Mouse (Mus musculus): Measurements from ENCODE around the gene Jtb. TPM values are rescaled to one million over a fixed set of nuclear protein-coding genes. Genes with fewer than 3 reads are reported as not detected.

The Jtb gene
- total RNA-seq (2023): 74.5 TPM

DNA sequence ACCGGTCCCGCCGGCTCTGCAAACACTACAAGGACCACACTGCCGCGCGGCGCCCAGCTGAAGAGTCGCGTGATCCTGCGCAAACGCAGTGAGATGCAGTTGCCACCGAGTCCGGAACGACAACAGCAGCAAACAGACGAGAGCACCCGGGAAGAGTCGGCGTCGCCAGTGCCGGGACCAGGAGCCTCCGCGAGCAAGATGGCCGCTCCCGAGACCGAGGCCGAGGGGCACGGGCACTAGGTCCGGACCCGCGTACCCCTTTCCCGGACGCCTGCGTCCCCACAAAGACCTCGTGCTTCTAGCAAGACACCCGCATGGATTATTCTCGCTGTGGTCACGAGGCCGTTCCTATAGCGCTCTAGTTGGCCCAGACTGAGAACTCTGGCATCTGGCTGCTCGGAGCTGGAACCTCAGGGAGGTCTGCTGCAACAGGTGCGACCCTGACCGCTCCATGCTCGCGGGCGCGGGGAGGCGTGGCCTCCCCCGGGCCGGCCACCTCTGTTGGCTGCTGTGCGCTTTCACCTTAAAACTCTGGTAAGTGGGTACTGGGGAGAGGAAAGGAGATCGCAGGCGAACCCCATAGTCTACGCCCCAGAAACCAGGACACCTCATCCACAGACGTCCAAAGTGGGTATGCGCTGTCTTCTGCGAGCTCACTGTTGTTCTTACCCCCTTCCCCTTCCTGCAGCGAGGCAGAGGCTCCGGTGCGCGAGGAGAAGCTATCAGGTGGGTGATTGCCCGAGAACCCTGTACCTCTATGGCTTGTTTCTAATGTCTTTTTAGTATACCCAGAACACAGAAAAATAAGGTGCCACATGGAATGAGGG is at the start of gene Jtb:
Gene Jtb (plus strand): TSS at position 91 of the 827 bp plus-strand sequence.

DNA sequence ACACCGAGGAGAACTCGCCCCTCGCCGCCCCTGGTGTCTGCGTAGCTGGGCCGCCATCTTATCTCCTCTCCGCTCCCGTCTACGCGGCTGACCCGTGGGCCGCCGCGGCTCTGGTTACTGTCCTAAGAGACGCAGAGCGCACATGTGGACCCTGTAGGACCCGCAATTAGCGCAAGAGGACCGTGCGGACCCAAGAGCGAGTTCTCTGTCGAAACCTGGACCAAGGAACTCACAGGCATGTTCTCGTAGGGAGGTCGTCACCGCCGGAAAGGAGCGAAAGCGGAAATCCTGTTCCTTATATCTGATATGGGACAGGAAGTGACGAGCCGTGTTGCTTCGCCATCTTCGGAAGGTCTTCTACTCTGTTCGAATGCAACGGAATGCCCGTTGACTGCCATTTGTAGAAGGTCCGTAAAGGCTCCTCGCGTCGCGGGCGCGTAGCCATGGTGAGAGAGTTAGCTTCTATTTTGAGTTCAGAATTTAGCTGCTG is 18.0 kb upstream of the Jtb start, which contains the start of the genes Rps27 and Rab13:
Gene Rps27 (minus strand): TSS at position 275 of the 490 bp plus-strand sequence.
Gene Rab13 (plus strand): TSS at position 319 of the 490 bp plus-strand sequence.

DNA sequence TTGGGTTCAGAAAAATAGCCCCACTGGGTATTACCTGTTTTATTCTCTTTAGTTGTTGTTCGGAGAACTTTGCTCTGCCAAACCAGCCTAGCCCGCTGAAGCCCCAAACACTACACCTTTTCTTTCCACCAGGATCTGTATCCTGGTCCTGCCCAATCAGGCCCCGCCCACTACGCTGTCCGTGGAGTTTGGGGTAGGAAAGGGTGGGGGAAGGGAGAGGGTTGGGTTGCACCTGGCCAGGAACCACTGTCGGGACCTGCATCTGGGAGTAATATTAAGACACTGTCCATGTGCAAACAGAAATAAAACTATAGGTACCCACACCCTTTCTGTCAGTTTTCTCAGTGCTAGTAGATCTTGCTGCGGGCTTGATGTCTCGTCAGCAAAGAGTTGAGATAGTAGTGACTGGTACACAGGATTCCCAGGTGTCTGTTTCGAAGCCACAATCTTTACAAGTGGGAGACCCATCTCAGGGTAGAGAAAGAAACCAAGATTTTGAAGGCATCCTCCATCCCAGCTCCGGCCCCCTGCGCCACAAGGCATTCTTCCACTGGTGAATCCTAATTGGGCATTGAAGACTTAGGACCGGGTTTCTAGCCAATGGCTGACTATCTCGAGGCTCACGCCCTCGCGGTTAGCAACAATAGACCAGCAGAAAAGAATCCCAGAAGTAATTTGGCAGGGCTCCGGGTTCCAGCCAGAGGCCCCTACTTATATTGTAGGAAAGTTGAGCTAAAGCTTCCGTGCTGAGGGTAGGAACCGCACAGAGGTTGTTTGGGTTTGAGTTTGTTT is 11.8 kb downstream of the Jtb start, which contains the start of gene Creb3l4:
Gene Creb3l4 (minus strand): TSS at position 529 of the 792 bp plus-strand sequence.

DNA sequence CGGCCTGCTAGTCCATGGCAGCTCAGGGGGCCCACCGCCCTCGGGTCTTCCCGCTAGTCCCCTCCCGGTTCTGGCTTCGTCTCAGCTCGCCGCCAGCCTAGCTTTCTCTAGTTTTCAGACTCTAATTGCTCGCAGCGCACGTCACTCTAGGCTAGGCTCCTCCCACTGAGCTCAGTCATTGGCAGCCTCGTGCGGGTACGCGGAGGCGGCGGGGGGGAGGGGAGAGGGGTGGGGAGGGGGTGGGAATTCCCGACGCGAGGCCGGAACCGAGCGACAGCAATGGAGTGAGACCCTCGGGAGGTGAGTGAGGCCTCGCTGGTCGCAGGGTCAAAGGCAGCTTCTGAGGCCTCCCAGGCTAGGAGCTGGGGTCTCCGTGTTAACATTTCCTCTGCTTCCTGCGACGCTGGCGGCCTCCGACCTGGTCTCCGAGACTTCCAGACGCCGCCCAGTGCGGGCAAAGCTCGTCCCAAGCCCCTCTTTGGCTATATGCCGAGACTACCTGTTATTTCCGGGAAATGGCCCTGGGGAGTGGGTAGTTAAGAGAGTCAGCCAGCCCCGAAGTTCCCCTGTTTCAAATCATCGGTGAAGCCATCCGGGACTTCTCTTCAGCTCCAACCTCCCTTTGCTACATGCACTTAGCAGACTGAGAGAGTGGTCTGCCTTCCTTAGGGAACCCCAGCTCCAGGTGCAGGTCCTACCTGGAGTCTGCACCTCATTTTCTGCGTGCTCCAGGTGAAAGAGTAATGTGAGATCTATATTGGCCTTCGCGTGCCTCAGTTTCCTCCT is 16.8 kb downstream of the Jtb start, which contains the start of gene Slc39a1:
Gene Slc39a1 (plus strand): TSS at position 213 of the 786 bp plus-strand sequence.

DNA sequence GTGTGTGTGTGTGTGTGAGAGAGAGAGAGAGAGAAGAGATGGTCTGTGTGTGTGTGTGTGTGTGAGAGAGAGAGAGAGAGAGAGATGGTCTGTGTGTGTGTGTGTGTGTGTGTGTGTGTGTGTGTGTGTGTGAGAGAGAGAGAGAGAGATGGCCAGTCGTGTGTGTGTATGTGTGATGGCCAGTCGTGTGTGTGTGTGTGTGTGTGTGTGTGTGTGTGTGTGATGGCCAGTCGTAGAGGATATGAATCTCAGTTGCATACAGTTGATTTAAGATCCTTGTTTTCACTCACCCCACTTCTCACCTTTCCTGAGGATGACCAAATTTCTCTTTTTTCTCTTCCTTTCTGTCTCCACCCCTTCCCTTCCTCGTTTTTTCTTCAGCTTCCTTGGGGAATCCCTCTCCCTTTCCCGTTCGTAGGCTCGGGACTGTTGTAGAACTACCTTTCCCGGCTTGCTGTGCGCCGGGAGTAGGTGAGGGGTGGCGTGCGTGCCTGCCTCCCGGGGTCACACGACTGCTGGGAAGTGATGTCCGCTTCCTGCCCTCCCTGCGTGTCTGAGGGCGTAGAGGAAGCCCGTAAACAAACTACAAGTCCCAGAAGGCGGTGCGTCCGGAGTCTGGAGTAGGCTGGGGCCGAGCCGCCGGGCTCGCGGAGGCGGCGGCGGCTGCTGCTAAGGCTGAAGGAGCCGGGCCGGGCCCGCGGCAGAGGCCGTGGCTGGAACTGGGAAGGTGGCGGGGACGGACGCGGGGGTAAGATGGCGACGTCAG is 22.4 kb downstream of the Jtb start, which contains the start of gene Crtc2:
Gene Crtc2 (plus strand): TSS at position 511 of the 766 bp plus-strand sequence.

DNA sequence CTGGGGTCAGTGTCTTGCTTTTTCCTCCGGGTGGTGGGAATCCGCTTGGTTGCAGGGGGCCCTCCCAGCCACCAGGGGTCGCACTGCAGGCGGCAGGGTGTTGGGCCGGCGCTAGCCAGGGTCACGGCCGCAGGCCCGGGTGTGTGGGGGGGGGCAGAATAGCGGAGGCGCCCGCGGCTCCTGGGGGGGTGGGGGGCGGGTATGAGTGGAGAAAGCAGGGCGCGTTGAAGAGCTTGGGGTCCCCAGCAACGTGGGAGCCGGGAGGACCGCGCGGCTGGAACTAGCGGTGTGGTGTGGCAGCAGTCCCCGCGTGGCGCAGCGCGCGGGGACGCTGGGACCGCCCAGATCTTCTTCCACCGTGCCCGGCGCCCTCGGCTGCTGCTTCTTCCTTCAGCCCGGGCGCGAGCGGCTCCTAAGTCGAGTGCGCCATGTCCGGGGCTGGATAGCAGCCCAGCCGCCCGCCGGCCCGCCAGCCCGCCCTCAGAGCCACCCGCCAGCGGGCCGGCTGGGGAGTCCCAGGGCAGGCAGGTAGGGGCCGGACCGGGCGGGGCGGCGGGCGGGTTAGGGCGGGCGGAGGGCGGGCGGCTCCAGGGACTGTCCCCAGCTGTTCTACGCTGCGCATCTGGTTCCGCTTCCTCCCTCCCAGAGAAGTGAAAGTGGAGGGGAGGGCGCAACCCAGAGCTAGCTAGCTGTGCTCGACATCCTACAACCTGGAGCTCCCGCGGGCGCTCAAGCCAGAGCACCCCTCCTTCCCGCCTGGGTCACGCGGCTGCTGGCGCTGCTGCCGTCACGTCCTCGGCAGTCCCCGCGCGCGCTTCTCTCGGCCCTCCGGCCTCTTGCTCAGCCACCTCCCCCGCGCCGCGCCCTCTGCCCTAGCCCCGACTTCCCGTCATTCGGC is 33.9 kb downstream of the Jtb start, which contains the start of gene Dennd4b:
Gene Dennd4b (plus strand): TSS at position 152 of the 898 bp plus-strand sequence.

Other genes with a start within 250 kb of the Jtb start
- 58.9 TPM for gene Hax1, start 232.8 kb upstream of the Jtb start, total RNA-seq (2023)
- gene 4933434E20Rik, start 180.0 kb upstream of the Jtb start, total RNA-seq (2023): 97.0 TPM
- 249 TPM for gene Ubap2l, start 179.0 kb upstream of the Jtb start, total RNA-seq (2023)
- gene Tpm3, start 158.9 kb upstream of the Jtb start, total RNA-seq (2023): 596 TPM
- 1.2 TPM for gene Nup210l, start 127.5 kb upstream of the Jtb start, total RNA-seq (2023)
- gene Rps27, start 17.9 kb upstream of the Jtb start, total RNA-seq (2023): 11,775 TPM
- gene Rab13, start 17.9 kb upstream of the Jtb start, total RNA-seq (2023): not detected
- gene Creb3l4, start 11.9 kb downstream of the Jtb start, total RNA-seq (2023): not detected
- 17.1 TPM for gene Slc39a1, start 16.6 kb downstream of the Jtb start, total RNA-seq (2023)
- gene Crtc2, start 22.6 kb downstream of the Jtb start, total RNA-seq (2023): 99.0 TPM
- gene Dennd4b, start 33.6 kb downstream of the Jtb start, total RNA-seq (2023): 62.5 TPM
- 132 TPM for gene Gatad2b, start 61.6 kb downstream of the Jtb start, total RNA-seq (2023)
- gene Slc27a3, start 158.3 kb downstream of the Jtb start, total RNA-seq (2023): 1.3 TPM
- 42.6 TPM for gene Ints3, start 202.0 kb downstream of the Jtb start, total RNA-seq (2023)
- gene Npr1, start 234.3 kb downstream of the Jtb start, total RNA-seq (2023): not detected
- 87.3 TPM for gene Ilf2, start 244.5 kb downstream of the Jtb start, total RNA-seq (2023)

Data from CD4-positive naive resting alpha-beta T cell, adult 76 days (primary cell).